Mouse (Mus musculus) heart, postnatal 10 days (tissue): ENCODE results near the gene Celf2. TPM values are rescaled to one million over a fixed set of nuclear protein-coding genes. Genes with fewer than 3 reads are reported as not detected.

Experiments
- DNase-seq, 2 experiments: peaks; one replicate each; pipeline ENCODE4 v3.0.0; 2021
- intact Hi-C: fragments of 180-260 bp; cut with DNase I; formaldehyde crosslinking; loops from one replicate; pipeline ENCODE4 v1.15.1; 2025
- total RNA-seq, 2 experiments: library from RNA; stranded (reverse); gene quantifications; 2 replicates each; pipeline ENCODE4 v1.2.3; 2021

The Celf2 gene
- total RNA-seq, 2 experiments from 2014 or later, result 81.5 to 84.6 TPM

GRCm38 (mm10) chr2:7089069-7089834 is 420.1 kb downstream of the Celf2 start:
- DNase-seq, result peak; percentile 87 to 88

GRCm38 (mm10) chr2:7088536-7088935 is 420.8 kb downstream of the Celf2 start:
- DNase-seq, result no peak
- intact Hi-C loops, result loop anchor here (10.0 kb wide), 1 partner anchor 536 kb away; no protein-coding TSS in a partner anchor

More at GRCm38 (mm10) chr2:7089069-7089834, 420.1 kb downstream of the Celf2 start:
- intact Hi-C loops, result loop anchor here (10.0 kb wide), 1 partner anchor 536 kb away; no protein-coding TSS in a partner anchor

DNA sequence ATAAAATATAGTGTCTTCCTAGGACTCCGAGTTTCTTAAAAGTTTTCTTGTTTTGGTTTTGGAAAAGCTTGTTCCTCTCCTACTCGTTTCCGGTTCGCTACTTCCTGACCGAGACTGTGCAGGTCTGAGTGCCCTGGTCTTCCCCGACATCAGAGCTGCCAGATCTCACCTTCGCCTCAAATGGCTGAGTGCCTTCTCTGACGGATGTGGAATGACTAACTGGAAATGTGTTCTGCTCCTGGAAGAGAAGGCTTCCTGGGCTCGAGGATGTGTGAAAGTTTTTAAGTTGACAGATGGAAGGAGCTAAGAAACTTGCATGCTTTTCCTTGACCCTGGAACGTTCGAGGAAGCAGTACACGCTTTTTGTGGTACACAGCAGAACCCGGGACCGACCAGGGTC is 421.9 kb downstream of the Celf2 start:
- DNase-seq, result peak; percentile 60 to 64
- intact Hi-C loops, result loop anchor here (10.0 kb wide), 1 partner anchor 537 kb away; no protein-coding TSS in a partner anchor

DNA sequence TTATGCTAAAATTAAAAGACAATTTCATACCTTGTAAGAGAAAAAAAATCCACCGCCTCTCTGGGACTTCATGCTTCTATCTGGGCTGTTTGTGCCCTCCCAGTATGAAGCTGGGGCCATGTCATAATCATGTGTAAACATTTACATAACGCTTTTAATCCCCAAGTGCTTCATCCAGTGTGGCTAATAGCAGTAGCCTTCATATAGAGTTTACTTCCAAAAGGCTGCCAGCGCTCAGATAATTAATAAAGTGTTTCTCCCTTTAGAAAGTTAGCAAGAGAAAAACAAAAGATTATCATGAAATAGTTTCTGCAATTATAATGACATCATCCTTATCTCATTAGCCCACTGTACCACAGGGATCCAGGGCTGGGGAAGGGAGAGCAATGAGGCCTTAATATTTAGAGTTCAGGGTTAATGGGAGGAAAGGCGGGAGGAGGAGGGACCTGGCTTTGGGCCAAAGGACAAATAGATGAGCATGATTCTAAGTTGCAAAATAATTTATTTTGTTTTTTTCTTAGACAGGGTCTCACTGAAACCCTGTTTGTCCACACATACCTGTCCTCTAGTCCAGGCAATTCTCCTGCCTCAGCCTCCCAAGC is 425.8 kb downstream of the Celf2 start:
- intact Hi-C loops, result loop anchor here (5.0 to 10.0 kb wide), 2 partner anchors 91 to 541 kb away; no protein-coding TSS in a partner anchor
- DNase-seq, result peak in 1 of 2 experiments; percentile 47

- peak in 1 of 2 experiments; percentile 33 for DNase-seq
- intact Hi-C loops, result loop anchor here (5.0 to 10.0 kb wide), 2 partner anchors 90 to 542 kb away; no protein-coding TSS in a partner anchor
Observed at GRCm38 (mm10) chr2:7082376-7083025, 426.9 kb downstream of the Celf2 start.

DNA sequence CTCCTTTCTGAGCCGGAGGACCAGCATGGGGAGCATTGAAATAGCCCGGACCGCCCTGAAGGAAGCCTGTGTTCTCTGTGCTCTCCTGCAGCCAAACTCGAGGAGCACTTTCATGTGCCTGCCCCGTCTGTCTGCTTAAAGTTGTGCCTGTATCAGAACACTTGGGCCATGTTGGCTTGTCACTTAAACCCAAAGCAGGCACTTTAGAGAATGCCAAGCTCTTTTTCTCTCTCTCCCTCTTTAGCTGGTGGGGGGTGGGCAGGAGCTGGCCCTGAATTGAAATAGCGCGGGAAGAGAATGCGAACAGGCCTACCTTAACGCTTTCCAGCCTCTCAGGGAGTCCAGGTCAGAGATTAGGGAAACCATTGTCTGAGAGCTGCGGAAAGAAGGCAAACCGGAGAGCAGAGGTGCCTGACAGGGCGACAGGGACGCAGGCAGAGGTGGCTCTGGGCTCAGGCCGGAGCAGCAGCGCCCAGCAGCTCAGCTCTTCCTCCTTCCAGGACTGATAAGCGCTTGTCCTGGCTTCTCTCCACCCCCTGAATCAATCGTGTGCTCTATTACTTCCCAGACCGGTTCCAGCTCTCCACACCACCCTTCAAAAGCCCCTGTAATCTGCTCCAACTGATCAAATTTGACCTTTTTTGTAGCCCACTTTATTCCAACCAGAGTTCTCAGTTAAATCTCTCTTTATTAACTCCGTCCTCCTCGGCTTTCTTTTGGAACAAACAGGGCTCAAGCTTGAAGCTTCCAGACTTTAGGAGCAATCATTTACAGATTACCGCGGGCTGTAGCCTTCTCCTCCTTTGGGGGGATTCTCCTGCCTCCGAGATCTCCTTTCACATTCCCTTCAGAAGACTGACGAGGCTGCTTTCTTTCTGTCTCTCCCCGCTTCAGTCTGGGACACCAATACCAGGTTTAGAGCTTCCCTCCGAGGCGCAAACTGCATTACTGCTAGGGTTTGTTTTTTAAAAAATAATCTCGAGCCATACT is 428.3 kb downstream of the Celf2 start:
- peak; percentile 73 to 80 for DNase-seq
- intact Hi-C loops, result loop anchor here (5.0 to 10.0 kb wide), 2 partner anchors 89 to 544 kb away; no protein-coding TSS in a partner anchor

DNA sequence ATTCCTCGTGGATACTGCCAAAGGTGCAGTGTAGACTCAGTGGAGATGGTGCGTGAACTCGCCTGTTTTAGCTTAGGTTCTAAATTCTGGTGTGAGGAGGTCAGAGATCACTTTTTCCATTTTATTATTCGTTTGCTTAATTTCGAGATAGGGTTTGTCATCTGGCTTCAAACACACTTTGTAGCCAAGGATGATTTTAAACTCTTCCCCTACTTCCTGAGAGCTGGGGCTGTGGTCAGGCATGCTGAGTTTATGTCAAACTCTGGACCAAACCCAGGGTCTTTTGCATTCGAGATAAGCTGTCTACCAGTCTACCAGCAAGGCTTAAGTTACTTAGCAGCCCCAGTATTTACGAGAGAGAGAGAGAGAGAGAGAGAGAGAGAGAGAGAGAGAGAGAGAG is 429.3 kb downstream of the Celf2 start:
- intact Hi-C loops, result loop anchor here (5.0 to 10.0 kb wide), 2 partner anchors 88 to 545 kb away; no protein-coding TSS in a partner anchor

GRCm38 (mm10) chr2:7079390-7079789 is 430.0 kb downstream of the Celf2 start:
- intact Hi-C loops, result no loop called here
- no peak for DNase-seq

More for the DNA sequence above, 429.3 kb downstream of the Celf2 start:
- DNase-seq, result no peak

DNA sequence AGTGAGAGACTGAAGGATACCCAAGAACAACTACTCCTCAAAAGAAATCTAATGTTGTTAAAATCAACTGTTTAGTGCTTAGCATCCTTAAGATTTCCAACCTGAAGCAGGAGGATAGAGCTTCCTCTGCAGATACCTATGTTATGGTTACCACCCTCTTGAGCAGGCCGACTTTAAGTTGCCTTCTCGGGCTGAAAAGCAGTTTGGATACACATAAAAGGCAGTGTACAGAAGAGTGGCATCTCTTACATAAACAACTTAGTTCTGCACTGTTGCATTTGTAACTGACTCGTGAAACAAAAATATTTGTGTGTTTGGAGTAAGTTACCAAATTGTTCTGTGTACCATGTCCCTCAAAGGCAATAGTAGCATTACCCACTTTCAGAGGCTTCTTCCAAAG is 435.6 kb downstream of the Celf2 start:
- no peak for DNase-seq
- intact Hi-C loops, result loop anchor here (5.0 kb wide), 1 partner anchor 201 kb away; no protein-coding TSS in a partner anchor

- intact Hi-C loops, result loop anchor here (5.0 kb wide), 1 partner anchor 200 kb away; no protein-coding TSS in a partner anchor
- DNase-seq, result no peak
Observed at GRCm38 (mm10) chr2:7072344-7073265, 436.8 kb downstream of the Celf2 start.

DNA sequence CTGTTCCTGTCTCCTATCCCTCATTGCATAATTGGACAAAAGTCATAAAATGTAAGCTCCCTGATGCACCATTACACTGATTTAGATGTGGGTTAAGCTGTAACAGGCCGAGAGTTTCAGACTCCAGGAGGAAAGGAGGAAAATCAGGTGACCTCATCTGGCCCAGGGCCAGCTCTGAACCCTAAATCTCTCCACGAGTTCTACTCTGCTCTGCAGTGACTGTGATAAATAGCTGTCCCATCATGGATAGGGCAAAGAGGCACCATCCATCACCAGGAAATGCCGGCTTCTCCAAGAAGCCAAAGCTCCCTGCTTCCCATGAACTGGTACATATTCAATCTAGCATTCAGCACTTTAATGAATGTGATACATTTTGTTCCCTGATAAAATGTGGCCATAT is 439.9 kb downstream of the Celf2 start:
- no peak for DNase-seq
- intact Hi-C loops, result no loop called here

DNA sequence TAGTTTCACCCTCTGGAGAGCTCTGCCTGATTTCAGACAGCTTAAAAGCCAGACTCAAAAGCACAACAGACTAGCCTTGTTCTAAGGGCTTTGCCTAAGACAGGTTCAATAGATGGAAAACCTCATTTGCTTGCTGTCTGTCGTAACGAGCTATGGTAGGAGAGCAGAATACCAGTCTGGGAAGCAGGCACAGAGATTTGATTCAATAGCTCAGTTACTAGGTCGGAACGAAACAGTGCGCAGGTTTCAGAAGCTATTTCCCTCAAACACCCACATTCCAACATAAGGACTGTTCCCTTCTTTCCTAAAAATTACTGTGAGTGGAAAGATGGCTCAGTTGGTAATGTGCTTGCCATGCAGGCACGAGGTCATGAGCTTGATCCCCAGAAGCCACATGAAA is 441.1 kb downstream of the Celf2 start:
- intact Hi-C loops, result no loop called here
- DNase-seq, result no peak

- no peak for DNase-seq
- intact Hi-C loops, result no loop called here
Observed at GRCm38 (mm10) chr2:7063574-7064192, 445.7 kb downstream of the Celf2 start.

- peak; percentile 53 to 64 for DNase-seq
- intact Hi-C loops, result no loop called here
Observed at GRCm38 (mm10) chr2:7060490-7061105, 448.8 kb downstream of the Celf2 start.

DNA sequence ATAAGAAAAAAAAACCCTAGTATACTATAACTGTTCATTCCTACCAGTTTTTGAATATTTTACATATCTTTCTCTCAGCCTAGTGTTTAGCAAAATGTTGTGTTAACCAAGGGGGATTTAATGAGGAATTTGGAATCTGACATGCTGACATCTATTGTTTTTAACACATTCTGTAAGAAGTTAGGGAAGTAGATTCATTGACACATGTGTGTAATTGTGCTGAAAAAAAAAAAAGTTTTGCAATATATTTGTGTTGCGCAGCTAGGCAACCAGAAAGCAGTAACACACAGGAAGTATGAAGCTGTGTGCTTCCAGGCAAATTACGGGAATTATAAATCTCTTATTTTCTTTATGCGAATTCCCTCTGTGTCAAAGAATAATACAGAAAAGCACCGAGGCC is 453.0 kb downstream of the Celf2 start:
- intact Hi-C loops, result no loop called here
- DNase-seq, result no peak

- intact Hi-C loops, result no loop called here
- DNase-seq, result no peak
Observed at GRCm38 (mm10) chr2:7055958-7056357, 453.4 kb downstream of the Celf2 start.

DNA sequence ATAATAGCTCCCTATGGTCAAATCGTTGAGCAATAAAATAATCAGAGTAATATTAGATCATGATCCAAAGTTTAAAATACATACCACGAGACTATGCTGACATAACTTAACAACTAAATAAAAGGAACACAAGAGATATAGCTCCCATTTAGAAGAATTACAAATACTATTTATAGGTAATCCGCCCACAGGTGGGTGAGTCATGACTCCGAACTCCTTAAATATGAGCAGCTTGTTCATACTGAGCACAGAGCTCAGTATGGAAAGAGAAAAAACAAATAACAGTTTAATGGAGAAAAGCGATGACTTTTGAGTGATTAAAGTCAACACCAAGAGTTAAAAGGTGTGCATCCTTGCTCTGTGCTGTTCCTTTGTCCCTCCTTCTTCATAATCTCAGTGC is 458.3 kb downstream of the Celf2 start:
- DNase-seq, result no peak
- intact Hi-C loops, result no loop called here

DNA sequence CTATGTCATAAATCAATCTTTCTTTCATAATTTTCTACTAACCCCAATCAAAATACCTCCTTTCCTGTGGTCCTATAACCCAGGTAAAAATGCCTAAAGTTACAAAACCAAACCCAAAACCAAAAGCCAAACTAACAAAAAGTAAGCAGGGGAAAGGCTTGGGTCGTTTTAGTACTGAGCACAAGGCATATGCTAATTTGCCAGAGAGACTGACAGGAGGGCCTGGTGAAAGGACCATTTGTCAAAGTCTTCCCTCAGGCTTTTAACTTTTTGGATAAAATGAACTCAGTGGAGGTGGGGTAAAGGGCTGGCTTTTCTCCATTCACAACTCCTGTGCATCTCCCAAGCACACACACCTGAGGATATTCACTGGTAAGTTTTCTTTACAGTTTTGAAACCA is 463.2 kb downstream of the Celf2 start:
- DNase-seq, result no peak
- intact Hi-C loops, result no loop called here
